In the genomic region with DNA sequence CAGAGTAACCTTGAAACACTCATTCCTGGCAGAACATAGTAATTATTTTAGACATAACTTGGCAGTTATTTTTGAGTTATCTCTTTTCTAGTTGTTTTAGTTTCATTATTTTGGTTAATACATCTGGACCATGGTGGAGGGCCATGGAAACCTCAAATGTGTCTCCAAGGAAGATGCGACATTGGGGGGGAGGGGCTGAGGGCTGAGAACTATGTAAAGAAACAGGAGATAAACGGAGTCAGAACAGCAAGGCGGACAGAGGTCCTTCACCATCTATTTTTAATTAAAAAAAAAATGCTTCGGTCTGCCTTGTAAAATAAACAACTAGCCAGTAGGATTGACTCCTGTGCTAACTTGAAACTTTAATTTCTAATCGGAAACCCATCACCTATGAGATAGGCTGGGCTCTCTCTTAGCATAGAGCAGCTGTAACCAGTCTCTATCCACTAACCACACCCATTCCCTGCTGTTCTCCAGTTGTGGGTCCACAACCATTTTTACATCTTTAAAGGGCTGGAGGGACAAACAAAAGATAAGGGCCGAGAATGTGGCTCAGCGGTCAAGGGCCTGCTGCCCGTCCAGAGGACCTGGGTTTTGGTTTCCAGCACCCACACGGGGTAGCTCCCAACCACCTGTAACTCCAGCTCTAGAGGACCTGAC, we compare ENCODE assay signal across 24 mouse cellular contexts. TPM values are rescaled to one million over a fixed set of nuclear protein-coding genes. Genes with fewer than 3 reads are reported as not detected.
DNase-seq lines count a peak whose midpoint lies in the region; ATAC-seq and TF ChIP-seq lines count a peak whose summit lies in the region.
"Had no signal": no experiment of that assay in that cellular context is flagged by ENCODE, and none has a peak within 500 bp of the region (broad histone marks: within the 10 kb centered on the region; RNA-seq: fewer than 3 reads in every experiment).

No protein-coding gene starts in this region.

- peaks cover 30% of the 10 kb centered on the region for H3K4me1 ChIP-seq in liver, embryonic 12.5 days
- H3K4me1 ChIP-seq in ES-Bruce4 (ENCODE audit: control insufficient read depth, insufficient read depth, low read length), result peaks cover 3% of the 10 kb centered on the region
- H3K4me1 ChIP-seq in intestine, embryonic 14.5 days (replicated peaks; ENCODE audit: control insufficient read depth, insufficient read depth, low read length), result 0 out of 2 replicates have a peak, but pooled peaks cover 4% of the 10 kb centered on the region
- H3K4me1 ChIP-seq in liver, postnatal 0 days (ENCODE audit: insufficient read depth), result peaks cover 16% of the 10 kb centered on the region
- peaks cover 5% of the 10 kb centered on the region for H3K4me1 ChIP-seq in embryonic facial prominence, embryonic 10.5 days
- H3K4me1 ChIP-seq in hindbrain, embryonic 10.5 days (replicated peaks), result no peaks in the 10 kb centered on the region; the same call in 1 of the 2 replicates
- no peaks in the 10 kb centered on the region for H3K4me1 ChIP-seq in thymus, adult 2 months (replicated peaks; ENCODE audit: control insufficient read depth, insufficient read depth, low read length)

- no peak for ATAC-seq in liver, embryonic 12.5 days
- 0 out of 2 replicates have a peak, but pooled peaks have one; percentile 24 for ATAC-seq in intestine, embryonic 14.5 days (replicated peaks; ENCODE audit: low FRiP score, low TSS enrichment, low read depth)
- no peak for ATAC-seq in liver, postnatal 0 days
- ATAC-seq: forebrain, embryonic 14.5 days; hindbrain, embryonic 16.5 days had no signal

- no peak for TF ChIP-seq CTCF in ES-Bruce4 (IDR thresholded peaks at IDR 0.05; ENCODE audit: low read depth, low read length)
- no peak for TF ChIP-seq CTCF in liver, postnatal 0 days (IDR thresholded peaks at IDR 0.05; ENCODE audit: low read depth)
- no peak for TF ChIP-seq CTCF in thymus, adult 2 months (IDR thresholded peaks at IDR 0.05; ENCODE audit: borderline replicate concordance, control insufficient read depth, extremely low read depth, insufficient read depth, low read length, poor library complexity)

- peaks cover 37% of the 10 kb centered on the region for H3K36me3 ChIP-seq in liver, embryonic 12.5 days
- H3K36me3 ChIP-seq in ES-Bruce4 (ENCODE audit: control insufficient read depth, insufficient read depth, low read length, poor library complexity, severe bottlenecking), result no peaks in the 10 kb centered on the region
- H3K36me3 ChIP-seq in intestine, embryonic 14.5 days (ENCODE audit: control insufficient read depth, insufficient read depth, low read length), result peaks cover 31% of the 10 kb centered on the region
- H3K36me3 ChIP-seq in liver, postnatal 0 days (replicated peaks; ENCODE audit: insufficient read depth, low read length), result peaks cover 23% of the 10 kb centered on the region
- peaks cover 40% of the 10 kb centered on the region for H3K36me3 ChIP-seq in embryonic facial prominence, embryonic 10.5 days (replicated peaks)
- H3K36me3 ChIP-seq in hindbrain, embryonic 10.5 days, result peaks cover 32% of the 10 kb centered on the region
- H3K36me3 ChIP-seq in thymus, adult 2 months (ENCODE audit: control insufficient read depth, insufficient read depth, low read length), result peaks cover 44% of the 10 kb centered on the region

- 52% methylated on average over 9 of the region's 9 CpGs for WGBS in liver, embryonic 12.5 days (ENCODE audit: insufficient replicate concordance)
- WGBS in intestine, embryonic 14.5 days, result 52% methylated on average over 9 of the region's 9 CpGs
- WGBS in liver, postnatal 0 days (ENCODE audit: insufficient replicate concordance), result 68% methylated on average over 9 of the region's 9 CpGs
- 68% methylated on average over 9 of the region's 9 CpGs for WGBS in embryonic facial prominence, embryonic 10.5 days
- 70% methylated on average over 9 of the region's 9 CpGs for WGBS in hindbrain, embryonic 10.5 days
- 93% methylated on average over 9 of the region's 9 CpGs for WGBS in thymus, adult 2 months

- H3K27ac ChIP-seq in liver, embryonic 12.5 days, result 0 out of 2 replicates have a peak overlapping the region, but pooled peaks have one; percentile 56
- H3K27ac ChIP-seq in ES-Bruce4 (ENCODE audit: insufficient read depth, low read length), result no peak overlapping the region
- H3K27ac ChIP-seq in intestine, embryonic 14.5 days (ENCODE audit: low read depth), result no peak overlapping the region
- peak overlapping the region; percentile 64 for H3K27ac ChIP-seq in liver, postnatal 0 days (ENCODE audit: low read depth)
- no peak overlapping the region for H3K27ac ChIP-seq in embryonic facial prominence, embryonic 10.5 days (replicated peaks)
- H3K27ac ChIP-seq in hindbrain, embryonic 10.5 days, result no peak overlapping the region
- H3K27ac ChIP-seq in thymus, adult 2 months (ENCODE audit: control insufficient read depth, insufficient read depth, low read length), result no peak overlapping the region
- H3K27ac ChIP-seq: gastrocnemius, adult 2 months; layer of hippocampus, adult 2 months; limb, embryonic 13.5 days; midbrain, embryonic 12.5 days; neural tube, embryonic 12.5 days had no signal

- H3K4me2 ChIP-seq in liver, embryonic 12.5 days, result peak overlapping the region; percentile 32; the same call in 1 of the 2 replicates
- no peak overlapping the region for H3K4me2 ChIP-seq in intestine, embryonic 14.5 days (ENCODE audit: low read length)
- no peak overlapping the region for H3K4me2 ChIP-seq in liver, postnatal 0 days (ENCODE audit: low read depth, low read length)
- H3K4me2 ChIP-seq: limb, embryonic 13.5 days; midbrain, embryonic 12.5 days; neural tube, embryonic 12.5 days had no signal

- TF ChIP-seq EP300 in ES-Bruce4 (IDR thresholded peaks at IDR 0.05; ENCODE audit: insufficient read depth, low read depth, low read length), result 0 out of 2 replicates have a peak, but pooled peaks have one; percentile 59
- no peak for TF ChIP-seq EP300 in liver, postnatal 0 days (IDR thresholded peaks at IDR 0.05; ENCODE audit: low read depth)

- no peak for TF ChIP-seq POLR2A in ES-Bruce4 (IDR thresholded peaks at IDR 0.05; ENCODE audit: insufficient read depth, low read length)
- TF ChIP-seq POLR2A in thymus, adult 2 months (IDR thresholded peaks at IDR 0.05; ENCODE audit: control insufficient read depth, extremely low read depth, insufficient read depth, low read length, poor library complexity), result no peak

- H3K4me3 ChIP-seq in liver, embryonic 12.5 days, result no peak overlapping the region
- no peak overlapping the region for H3K4me3 ChIP-seq in ES-Bruce4 (ENCODE audit: low read depth, low read length)
- no peak overlapping the region for H3K4me3 ChIP-seq in intestine, embryonic 14.5 days (ENCODE audit: low read depth, low read length)
- H3K4me3 ChIP-seq in liver, postnatal 0 days (ENCODE audit: low read depth, low read length), result no peak overlapping the region
- no peak overlapping the region for H3K4me3 ChIP-seq in embryonic facial prominence, embryonic 10.5 days
- no peak overlapping the region for H3K4me3 ChIP-seq in hindbrain, embryonic 10.5 days
- H3K4me3 ChIP-seq in thymus, adult 2 months (ENCODE audit: control insufficient read depth, insufficient read depth, low read length), result no peak overlapping the region
- H3K4me3 ChIP-seq: gastrocnemius, adult 2 months; layer of hippocampus, adult 2 months; limb, embryonic 13.5 days; midbrain, embryonic 12.5 days; myocyte; neural tube, embryonic 12.5 days had no signal

- DNase-seq in liver, result no peak
- no peak for DNase-seq in intestine, embryonic 14.5 days (ENCODE audit: low spot score)
- DNase-seq in liver, postnatal 0 days, result no peak
- DNase-seq in embryonic facial prominence, embryonic 10.5 days (ENCODE audit: low spot score), result no peak
- DNase-seq in hindbrain, embryonic 10.5 days (ENCODE audit: low spot score), result no peak
- DNase-seq in thymus, adult 2 months, result no peak
- DNase-seq: cerebellum, adult 8-10 months; cerebellum, postnatal 25 days; gastrocnemius, adult 2 months; kidney, adult 11 months; kidney, postnatal 14 days; lung, postnatal 36 days; retina, postnatal 1 day; right cerebral cortex, postnatal 25 days; spleen, adult 18-20 months had no signal

- no peaks in the 10 kb centered on the region for H3K9me3 ChIP-seq in liver, embryonic 12.5 days (replicated peaks)
- 0 out of 2 replicates have a peak, but pooled peaks cover 3% of the 10 kb centered on the region for H3K9me3 ChIP-seq in ES-Bruce4 (replicated peaks; ENCODE audit: control insufficient read depth, insufficient read depth, low read length, poor library complexity, severe bottlenecking)
- no peaks in the 10 kb centered on the region for H3K9me3 ChIP-seq in intestine, embryonic 14.5 days (ENCODE audit: control insufficient read depth, low read length)
- H3K9me3 ChIP-seq in liver, postnatal 0 days (ENCODE audit: low read length), result no peaks in the 10 kb centered on the region
- no peaks in the 10 kb centered on the region for H3K9me3 ChIP-seq in embryonic facial prominence, embryonic 10.5 days
- no peaks in the 10 kb centered on the region for H3K9me3 ChIP-seq in hindbrain, embryonic 10.5 days
- H3K9me3 ChIP-seq: limb, embryonic 13.5 days; midbrain, embryonic 12.5 days; neural tube, embryonic 12.5 days had no signal

- H3K9ac ChIP-seq in liver, embryonic 12.5 days, result peak overlapping the region; percentile 24; the same call in 1 of the 2 replicates
- H3K9ac ChIP-seq in ES-Bruce4 (ENCODE audit: low read depth, poor library complexity, severe bottlenecking), result no peak overlapping the region
- H3K9ac ChIP-seq in intestine, embryonic 14.5 days (ENCODE audit: low read length), result no peak overlapping the region
- H3K9ac ChIP-seq in liver, postnatal 0 days (replicated peaks), result no peak overlapping the region
- H3K9ac ChIP-seq: limb, embryonic 13.5 days; midbrain, embryonic 12.5 days; neural tube, embryonic 12.5 days had no signal

- no peaks in the 10 kb centered on the region; the same call in 1 of the 2 replicates for H3K27me3 ChIP-seq in liver, embryonic 12.5 days (replicated peaks)
- H3K27me3 ChIP-seq in ES-Bruce4 (ENCODE audit: control insufficient read depth, insufficient read depth, low read length, poor library complexity, severe bottlenecking), result no peaks in the 10 kb centered on the region
- H3K27me3 ChIP-seq in intestine, embryonic 14.5 days (replicated peaks; ENCODE audit: control insufficient read depth, insufficient read depth, low read length), result no peaks in the 10 kb centered on the region
- H3K27me3 ChIP-seq in liver, postnatal 0 days (ENCODE audit: insufficient read depth, low read length), result no peaks in the 10 kb centered on the region
- no peaks in the 10 kb centered on the region for H3K27me3 ChIP-seq in embryonic facial prominence, embryonic 10.5 days (replicated peaks; ENCODE audit: low read depth, poor library complexity, severe bottlenecking)
- no peaks in the 10 kb centered on the region for H3K27me3 ChIP-seq in hindbrain, embryonic 10.5 days (ENCODE audit: insufficient read depth, poor library complexity, severe bottlenecking)
- no peaks in the 10 kb centered on the region for H3K27me3 ChIP-seq in thymus, adult 2 months (ENCODE audit: control insufficient read depth, insufficient read depth, low read length)
- H3K27me3 ChIP-seq: limb, embryonic 13.5 days; midbrain, embryonic 12.5 days; neural tube, embryonic 12.5 days had no signal

RNA-seq across cellular contexts. Expression of a gene that starts 18.6 kb away (rescaled TPM):
- polyA plus RNA-seq in liver, embryonic 12.5 days (2016; fragmentation: Nextera tagmentation; extraction: Ambion mirVana), result 17.1 and 17.9 TPM in 2 replicates
- 5.0 and 8.9 TPM in 2 replicates for polyA plus RNA-seq in ES-Bruce4 (2011; ENCODE audit: insufficient read depth, insufficient read length, low read depth, missing spikeins)
- 65.3 and 68.4 TPM in 2 replicates for polyA plus RNA-seq in intestine, embryonic 14.5 days (2014; fragmentation: Nextera tagmentation; extraction: Ambion mirVana)
- polyA plus RNA-seq in liver, postnatal 0 days (2015; fragmentation: Nextera tagmentation; extraction: Ambion mirVana), result 18.2 and 20.8 TPM in 2 replicates
- polyA plus RNA-seq in embryonic facial prominence, embryonic 10.5 days (2016; fragmentation: Nextera tagmentation; extraction: Ambion mirVana), result 29.9 and 32.7 TPM in 2 replicates
- polyA plus RNA-seq in hindbrain, embryonic 10.5 days (2016; fragmentation: Nextera tagmentation; extraction: Ambion mirVana), result 25.1 and 36.7 TPM in 2 replicates
- polyA plus RNA-seq in thymus, adult 2 months (2012; rRNA removed), result 33.4 and 34.4 TPM in 2 replicates

RNA-seq across cellular contexts. Expression of a gene that starts 32.2 kb away (rescaled TPM):
- polyA plus RNA-seq in liver, embryonic 12.5 days (2016; fragmentation: Nextera tagmentation; extraction: Ambion mirVana), result 6.7 and 6.8 TPM in 2 replicates
- polyA plus RNA-seq in ES-Bruce4 (2011; ENCODE audit: insufficient read depth, insufficient read length, low read depth, missing spikeins), result 27.2 and 30.9 TPM in 2 replicates
- polyA plus RNA-seq in intestine, embryonic 14.5 days (2014; fragmentation: Nextera tagmentation; extraction: Ambion mirVana), result 29.1 and 31.1 TPM in 2 replicates
- polyA plus RNA-seq in liver, postnatal 0 days (2015; fragmentation: Nextera tagmentation; extraction: Ambion mirVana), result 8.6 and 9.8 TPM in 2 replicates
- polyA plus RNA-seq in embryonic facial prominence, embryonic 10.5 days (2016; fragmentation: Nextera tagmentation; extraction: Ambion mirVana), result 25.6 and 28.5 TPM in 2 replicates
- polyA plus RNA-seq in hindbrain, embryonic 10.5 days (2016; fragmentation: Nextera tagmentation; extraction: Ambion mirVana), result 37.6 and 45.9 TPM in 2 replicates
- polyA plus RNA-seq in thymus, adult 2 months (2012; rRNA removed), result 34.8 and 37.8 TPM in 2 replicates

RNA-seq across cellular contexts. Expression of a gene that starts 53.4 kb away (rescaled TPM):
- polyA plus RNA-seq in liver, embryonic 12.5 days (2016; fragmentation: Nextera tagmentation; extraction: Ambion mirVana), result 1.8 and 2.8 TPM in 2 replicates
- 2.5 and 4.9 TPM in 2 replicates for polyA plus RNA-seq in ES-Bruce4 (2011; ENCODE audit: insufficient read depth, insufficient read length, low read depth, missing spikeins)
- 2.4 and 2.8 TPM in 2 replicates for polyA plus RNA-seq in intestine, embryonic 14.5 days (2014; fragmentation: Nextera tagmentation; extraction: Ambion mirVana)
- polyA plus RNA-seq in liver, postnatal 0 days (2015; fragmentation: Nextera tagmentation; extraction: Ambion mirVana), result 3.6 and 4.3 TPM in 2 replicates
- 4.2 and 4.6 TPM in 2 replicates for polyA plus RNA-seq in embryonic facial prominence, embryonic 10.5 days (2016; fragmentation: Nextera tagmentation; extraction: Ambion mirVana)
- 3.2 and 4.5 TPM in 2 replicates for polyA plus RNA-seq in hindbrain, embryonic 10.5 days (2016; fragmentation: Nextera tagmentation; extraction: Ambion mirVana)
- 1.3 and 2.0 TPM in 2 replicates for polyA plus RNA-seq in thymus, adult 2 months (2012; rRNA removed)

Comparison
In these comparisons a context has a peak if more than half of its experiments do, and no peak if none do; other contexts are left out.
1. H3K27ac ChIP-seq: peak in liver, embryonic 12.5 days (single experiment) and liver, postnatal 0 days (single experiment); none in ES-Bruce4 (single experiment), intestine, embryonic 14.5 days (single experiment), embryonic facial prominence, embryonic 10.5 days (single experiment), hindbrain, embryonic 10.5 days (single experiment) and thymus, adult 2 months (single experiment).